Mouse (Mus musculus) hindbrain, embryonic 13.5 days (tissue): Measurements from ENCODE around the gene Gm6793. TPM values are rescaled to one million over a fixed set of nuclear protein-coding genes. Genes with fewer than 3 reads are reported as not detected.

Source experiments
- ATAC-seq: fragments of 200-750 bp; cut with Nextera tagmentation; 2 replicates; pipeline ENCODE4 v1.8.0; 2017; ENCODE audit warnings: moderate TSS enrichment; ENCODE audit not compliant: low FRiP score
- H3K27ac ChIP-seq: fragments of 300-500 bp; sonication (generic); 2 replicates; pipeline ENCODE4 v1.5.1; 2015; ENCODE audit warnings: inconsistent platforms, mild to moderate bottlenecking, moderate library complexity
- H3K27me3 ChIP-seq: fragments of 300-500 bp; sonication (generic); 2 replicates; pipeline ENCODE4 v1.6.1; 2015; ENCODE audit warnings: mild to moderate bottlenecking, inconsistent platforms
- H3K36me3 ChIP-seq: fragments of 300-500 bp; sonication (generic); 2 replicates; pipeline ENCODE4 v1.6.1; 2015; ENCODE audit warnings: mild to moderate bottlenecking, inconsistent platforms
- H3K4me1 ChIP-seq: fragments of 300-500 bp; sonication (generic); replicated peaks from 2 replicates; pipeline ENCODE4 v1.6.1; 2015; ENCODE audit warnings: inconsistent platforms
- H3K4me2 ChIP-seq: fragments of 300-500 bp; sonication (generic); 2 replicates; pipeline ENCODE4 v1.6.1; 2015; ENCODE audit warnings: inconsistent platforms, mild to moderate bottlenecking, moderate library complexity
- H3K4me3 ChIP-seq: fragments of 300-500 bp; sonication (generic); 2 replicates; pipeline ENCODE4 v1.5.1; 2015; ENCODE audit warnings: mild to moderate bottlenecking, inconsistent platforms
- H3K9ac ChIP-seq: fragments of 300-500 bp; sonication (generic); 2 replicates; pipeline ENCODE4 v1.6.1; 2015; ENCODE audit warnings: mild to moderate bottlenecking, inconsistent platforms
- H3K9me3 ChIP-seq: fragments of 300-500 bp; sonication (generic); 2 replicates; pipeline ENCODE4 v1.6.1; 2016; ENCODE audit warnings: inconsistent platforms
- WGBS: fragments of 180-500 bp; shearing (Covaris S2); methylation state at CpG from one replicate; pipeline ENCODE4 v1.1.7; 2015; 5-methylcytosine and 5-hydroxymethylcytosine counted together
- polyA plus RNA-seq: library from polyadenylated mRNA; unstranded; fragments of >200 nt; fragmentation: Nextera tagmentation; extraction: Ambion mirVana; gene quantifications from 2 replicates; pipeline ENCODE4 v1.2.1, GENCODE M21; 2015

Gm6793 gene
- 0.54 and 0.82 TPM in 2 replicates for polyA plus RNA-seq

DNA sequence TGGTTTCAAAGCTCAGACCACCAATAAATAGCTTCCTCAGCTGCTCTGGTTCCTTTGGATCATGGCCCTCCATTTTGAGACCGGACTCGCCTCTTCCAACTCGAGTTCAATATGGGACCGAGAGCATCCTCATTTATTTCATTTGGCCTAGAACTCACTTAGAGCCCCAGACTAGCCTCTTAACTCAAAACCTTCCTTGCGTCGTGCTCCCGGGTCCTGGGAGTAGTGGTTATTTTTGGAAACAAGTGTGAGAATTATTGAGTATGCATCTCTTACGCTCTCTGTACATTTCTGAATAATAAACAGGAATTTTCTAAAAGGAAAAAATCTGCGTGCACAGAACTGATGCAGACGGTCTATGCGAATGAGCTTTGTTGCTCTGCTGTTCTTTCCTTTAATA, at the start of gene Gm6793:
Gm6793 (minus strand) TSS at position 101 of the 400 bp plus-strand sequence.
- Histone ChIP-seq H3K9me3 (no peaks in the 10 kb centered on the region), H3K4me3 (no peak within 1 kb of the TSS), H3K27me3 (no peaks in the 10 kb centered on the region), H3K4me1 (peaks cover 24% of the 10 kb centered on the region), H3K9ac (no peak within 1 kb of the TSS), H3K27ac (no peak within 1 kb of the TSS), H3K36me3 (peaks cover 42% of the 10 kb centered on the region), H3K4me2 (no peak within 1 kb of the TSS)
- ATAC-seq = no peak
- 94% methylated on average over 11 of the region's 11 CpGs for WGBS

- no peak for ATAC-seq
- WGBS = 43% methylated on average over 4 of the region's 4 CpGs
- Histone ChIP-seq H3K9me3 (no peaks in the 10 kb centered on the region), H3K9ac (no peak overlapping the region), H3K27me3 (no peaks in the 10 kb centered on the region), H3K36me3 (no peaks in the 10 kb centered on the region), H3K4me1 (no peaks in the 10 kb centered on the region), H3K4me3 (no peak overlapping the region), H3K4me2 (no peak overlapping the region), H3K27ac (no peak overlapping the region)
Measured at GRCm38 (mm10) chr8:112061372-112061771, 46.5 kb upstream of the Gm6793 start.

GRCm38 (mm10) chr8:112054456-112054855, 39.6 kb upstream of the Gm6793 start:
- Histone ChIP-seq H3K36me3 (no peaks in the 10 kb centered on the region), H3K9ac (no peak overlapping the region), H3K4me3 (no peak overlapping the region), H3K9me3 (no peaks in the 10 kb centered on the region), H3K27me3 (no peaks in the 10 kb centered on the region), H3K27ac (no peak overlapping the region), H3K4me1 (no peaks in the 10 kb centered on the region), H3K4me2 (no peak overlapping the region)
- ATAC-seq = no peak

GRCm38 (mm10) chr8:112051537-112051936, 36.7 kb upstream of the Gm6793 start:
- Histone ChIP-seq H3K36me3 (no peaks in the 10 kb centered on the region), H3K4me3 (no peak overlapping the region), H3K9me3 (no peaks in the 10 kb centered on the region), H3K9ac (no peak overlapping the region), H3K27ac (no peak overlapping the region), H3K4me2 (no peak overlapping the region), H3K4me1 (no peaks in the 10 kb centered on the region), H3K27me3 (no peaks in the 10 kb centered on the region)
- 86% methylated on average over 9 of the region's 9 CpGs for WGBS
- ATAC-seq = no peak

- H3K4me2 ChIP-seq = no peak overlapping the region
- no peak for ATAC-seq
- H3K36me3 ChIP-seq = no peaks in the 10 kb centered on the region
- no peaks in the 10 kb centered on the region for H3K27me3 ChIP-seq
- 86% methylated on average over 6 of the region's 6 CpGs for WGBS
- no peak overlapping the region for H3K9ac ChIP-seq
- H3K4me3 ChIP-seq = no peak overlapping the region
- no peak overlapping the region for H3K27ac ChIP-seq
- no peaks in the 10 kb centered on the region for H3K4me1 ChIP-seq
- no peaks in the 10 kb centered on the region for H3K9me3 ChIP-seq
Measured at GRCm38 (mm10) chr8:112049984-112050383, 35.1 kb upstream of the Gm6793 start.

DNA sequence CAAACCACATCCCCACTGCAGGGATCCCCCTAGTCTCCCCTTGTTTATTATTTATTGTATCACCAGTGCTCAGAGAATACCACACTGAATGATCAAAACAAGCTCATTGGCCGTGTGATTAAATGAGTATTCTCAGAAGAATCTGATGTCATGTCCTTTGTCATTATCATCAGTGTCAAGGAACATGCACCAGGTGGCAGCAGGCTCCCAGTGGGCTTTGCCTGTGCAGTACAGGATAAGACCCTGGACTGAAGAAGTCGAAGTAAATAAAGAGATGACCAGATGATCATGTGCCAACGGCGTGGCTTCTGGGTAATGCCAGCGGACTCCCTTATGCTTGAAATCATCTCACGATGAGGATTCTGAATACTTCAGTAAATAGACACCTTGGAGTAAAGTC, 33.5 kb upstream of the Gm6793 start:
- H3K4me2 ChIP-seq = no peak overlapping the region
- no peaks in the 10 kb centered on the region for H3K36me3 ChIP-seq
- H3K9me3 ChIP-seq = no peaks in the 10 kb centered on the region
- no peaks in the 10 kb centered on the region for H3K4me1 ChIP-seq
- no peak overlapping the region for H3K4me3 ChIP-seq
- no peak overlapping the region for H3K27ac ChIP-seq
- H3K27me3 ChIP-seq = no peaks in the 10 kb centered on the region
- ATAC-seq = no peak
- H3K9ac ChIP-seq = no peak overlapping the region
- WGBS = 77% methylated on average over 6 of the region's 6 CpGs

GRCm38 (mm10) chr8:112045896-112046295, 31.1 kb upstream of the Gm6793 start:
- Histone ChIP-seq H3K4me2 (no peak overlapping the region), H3K4me3 (no peak overlapping the region), H3K9ac (no peak overlapping the region), H3K4me1 (no peaks in the 10 kb centered on the region), H3K9me3 (no peaks in the 10 kb centered on the region), H3K27me3 (no peaks in the 10 kb centered on the region), H3K27ac (no peak overlapping the region), H3K36me3 (no peaks in the 10 kb centered on the region)
- WGBS = 4% methylated on average over 7 of the region's 7 CpGs
- ATAC-seq = peak; percentile 68

DNA sequence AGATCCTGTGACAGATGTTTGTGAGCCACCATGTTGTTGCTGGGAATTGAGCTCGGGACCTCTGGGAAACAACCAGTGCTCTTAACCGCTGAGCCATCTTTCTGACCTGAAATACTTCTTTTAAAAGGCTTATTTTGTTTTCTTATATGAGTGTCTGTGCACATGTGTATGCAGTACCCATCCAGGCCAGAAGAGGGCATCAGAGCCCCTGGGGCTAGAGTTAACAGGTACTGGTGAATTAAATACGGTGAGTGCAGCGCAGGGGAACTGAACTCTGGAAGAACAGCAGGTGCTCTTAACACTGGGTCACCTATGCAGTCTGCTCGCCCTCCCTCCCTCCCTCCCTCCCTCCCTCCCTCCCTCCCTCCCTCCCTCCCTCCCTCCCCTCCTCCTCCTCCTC, 30.3 kb upstream of the Gm6793 start:
- Histone ChIP-seq H3K27ac (no peak overlapping the region), H3K4me3 (no peak overlapping the region), H3K4me2 (no peak overlapping the region), H3K36me3 (no peaks in the 10 kb centered on the region), H3K4me1 (no peaks in the 10 kb centered on the region), H3K9ac (no peak overlapping the region), H3K9me3 (no peaks in the 10 kb centered on the region), H3K27me3 (no peaks in the 10 kb centered on the region)
- WGBS = 86% methylated on average over 5 of the region's 5 CpGs
- no peak for ATAC-seq

DNA sequence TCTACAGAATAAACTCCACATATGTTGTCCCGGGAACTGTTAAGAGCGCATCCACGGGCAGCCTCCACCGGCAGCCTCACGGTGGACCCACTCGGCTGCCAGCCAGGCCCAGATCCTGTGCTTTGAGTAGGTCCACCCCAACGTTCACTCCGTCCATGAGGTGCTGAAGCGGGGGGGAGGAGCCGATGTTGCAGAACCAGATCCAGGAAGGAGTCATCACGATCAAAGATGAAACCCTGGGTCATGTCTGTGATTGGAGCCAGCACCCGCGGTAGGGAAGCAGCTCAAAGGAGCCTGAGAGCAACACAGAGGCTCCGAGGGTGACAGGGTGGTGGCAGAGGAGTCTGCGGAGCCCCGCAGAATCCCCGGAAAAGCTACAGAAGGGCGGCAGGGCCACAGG, 22.7 kb upstream of the Gm6793 start:
- WGBS = 89% methylated on average over 18 of the region's 18 CpGs
- H3K27me3 ChIP-seq = no peaks in the 10 kb centered on the region

GRCm38 (mm10) chr8:112034603-112035002, 19.8 kb upstream of the Gm6793 start:
- ATAC-seq = no peak
- WGBS = 18% methylated on average over 8 of the region's 8 CpGs

More for the DNA sequence above, 22.7 kb upstream of the Gm6793 start:
- no peak for ATAC-seq
- Histone ChIP-seq H3K4me3 (no peak overlapping the region), H3K36me3 (no peaks in the 10 kb centered on the region), H3K4me2 (no peak overlapping the region), H3K27ac (no peak overlapping the region), H3K9me3 (no peaks in the 10 kb centered on the region), H3K4me1 (no peaks in the 10 kb centered on the region; the same call in 1 of the 2 replicates), H3K9ac (no peak overlapping the region)

GRCm38 (mm10) chr8:112033071-112033470, 18.2 kb upstream of the Gm6793 start:
- 41% methylated on average over 7 of the region's 7 CpGs for WGBS
- Histone ChIP-seq H3K27me3 (no peaks in the 10 kb centered on the region), H3K27ac (no peak overlapping the region), H3K36me3 (no peaks in the 10 kb centered on the region), H3K9me3 (no peaks in the 10 kb centered on the region), H3K4me2 (no peak overlapping the region), H3K4me1 (no peaks in the 10 kb centered on the region; the same call in 1 of the 2 replicates), H3K9ac (no peak overlapping the region), H3K4me3 (no peak overlapping the region)
- ATAC-seq = no peak

More at GRCm38 (mm10) chr8:112034603-112035002, 19.8 kb upstream of the Gm6793 start:
- no peak overlapping the region for H3K9ac ChIP-seq
- no peaks in the 10 kb centered on the region for H3K27me3 ChIP-seq
- no peaks in the 10 kb centered on the region; the same call in 1 of the 2 replicates for H3K4me1 ChIP-seq
- H3K27ac ChIP-seq = no peak overlapping the region
- H3K4me3 ChIP-seq = no peak overlapping the region
- no peaks in the 10 kb centered on the region for H3K9me3 ChIP-seq
- H3K36me3 ChIP-seq = no peaks in the 10 kb centered on the region
- no peak overlapping the region for H3K4me2 ChIP-seq

- no peak overlapping the region for H3K4me2 ChIP-seq
- H3K27ac ChIP-seq = no peak overlapping the region
- WGBS = 58% methylated on average over 6 of the region's 6 CpGs
- H3K36me3 ChIP-seq = no peaks in the 10 kb centered on the region
- ATAC-seq = no peak
- no peak overlapping the region for H3K4me3 ChIP-seq
- no peaks in the 10 kb centered on the region for H3K9me3 ChIP-seq
- no peaks in the 10 kb centered on the region; the same call in 1 of the 2 replicates for H3K4me1 ChIP-seq
- no peak overlapping the region for H3K9ac ChIP-seq
- H3K27me3 ChIP-seq = no peaks in the 10 kb centered on the region
Measured at GRCm38 (mm10) chr8:112030663-112031062, 15.8 kb upstream of the Gm6793 start.

GRCm38 (mm10) chr8:112029455-112029854, 14.6 kb upstream of the Gm6793 start:
- 92% methylated on average over 7 of the region's 7 CpGs for WGBS
- no peak overlapping the region for H3K27ac ChIP-seq
- H3K9me3 ChIP-seq = no peaks in the 10 kb centered on the region
- H3K27me3 ChIP-seq = no peaks in the 10 kb centered on the region
- no peak overlapping the region for H3K9ac ChIP-seq
- no peak overlapping the region for H3K4me3 ChIP-seq
- ATAC-seq = no peak
- no peaks in the 10 kb centered on the region for H3K36me3 ChIP-seq
- no peak overlapping the region for H3K4me2 ChIP-seq
- no peaks in the 10 kb centered on the region; the same call in 1 of the 2 replicates for H3K4me1 ChIP-seq
